Mouse (Mus musculus) ES-E14 (cell line): Measurements from ENCODE around the gene Bard1. TPM values are rescaled to one million over a fixed set of nuclear protein-coding genes. Genes with fewer than 3 reads are reported as not detected.

Experiments
- DNase-seq: peaks from one replicate; pipeline ENCODE4 v3.0.0-alpha.2; 2013; ENCODE audit warnings: low read depth, low spot score
- H3K27ac ChIP-seq: 2 replicates; pipeline ENCODE4 v1.5.1; 2012; ENCODE audit warnings: low read depth, mild to moderate bottlenecking, low read length, moderate library complexity, mixed read lengths; ENCODE audit not compliant: poor library complexity, insufficient read depth, severe bottlenecking
- H3K36me3 ChIP-seq: 2 replicates; pipeline ENCODE4 v1.6.1; 2012; ENCODE audit warnings: mild to moderate bottlenecking, low read length, moderate library complexity, mixed read lengths; ENCODE audit not compliant: control insufficient read depth, poor library complexity, insufficient read depth, severe bottlenecking
- H3K4me1 ChIP-seq, 2 experiments: fragments of 150-350 bp in 1 of 2; sonication (generic) in 1 of 2; 2 replicates each; pipeline ENCODE4 v1.6.1; 2012; ENCODE audit warnings: low read length in 2 of 2, mild to moderate bottlenecking in 1 of 2, mixed read lengths in 1 of 2; ENCODE audit not compliant: control insufficient read depth in 2 of 2, insufficient read depth in 2 of 2, poor library complexity in 1 of 2
- H3K4me3 ChIP-seq, 2 experiments: fragments of 150-350 bp in 1 of 2; sonication (generic) in 1 of 2; 2 replicates each; pipeline ENCODE4 v1.5.1; 2012; ENCODE audit warnings: low read length in 2 of 2, low read depth in 1 of 2, mild to moderate bottlenecking in 1 of 2, mixed read lengths in 1 of 2; ENCODE audit not compliant: insufficient read depth in 1 of 2, poor library complexity in 1 of 2, severe bottlenecking in 1 of 2
- H3K9ac ChIP-seq: 2 replicates; pipeline ENCODE4 v1.6.1; 2012; ENCODE audit warnings: low read depth, mild to moderate bottlenecking, low read length, mixed read lengths; ENCODE audit not compliant: poor library complexity, insufficient read depth, severe bottlenecking
- H3K9me3 ChIP-seq: fragments of 150-350 bp; sonication (generic); 2 replicates; pipeline ENCODE4 v1.6.1; 2012; ENCODE audit warnings: low read depth, mild to moderate bottlenecking, low read length; ENCODE audit not compliant: control insufficient read depth, insufficient read depth
- CHD2 ChIP-seq: IDR thresholded peaks from 2 replicates; pipeline ENCODE4 v1.6.1; 2014; ENCODE audit warnings: mild to moderate bottlenecking, low read depth, low read length, inconsistent platforms
- HCFC1 ChIP-seq: IDR thresholded peaks from 2 replicates; pipeline ENCODE4 v1.6.1; 2012; ENCODE audit warnings: low read length, inconsistent platforms, borderline replicate concordance; ENCODE audit not compliant: insufficient read depth
- MAFK ChIP-seq: IDR thresholded peaks from 2 replicates; pipeline ENCODE4 v1.6.1; 2014; ENCODE audit warnings: mild to moderate bottlenecking, low read depth, low read length, inconsistent platforms; ENCODE audit not compliant: insufficient read depth
- ZC3H11A ChIP-seq: IDR thresholded peaks from 2 replicates; pipeline ENCODE4 v1.6.1; 2012; ENCODE audit warnings: low read depth, mild to moderate bottlenecking, inconsistent platforms, low read length, borderline replicate concordance
- ZNF384 ChIP-seq: IDR thresholded peaks from 2 replicates; pipeline ENCODE4 v1.6.1; 2012; ENCODE audit warnings: low read depth, low read length, inconsistent platforms
- in situ Hi-C, 2 experiments: fragments of 600-800 bp; cut with MboI; formaldehyde crosslinking; loops; one replicate each; pipeline ENCODE4 v1.15.1; 2025; ENCODE audit warnings: low sequenced_read_pairs in 2 of 2, inconsistent platforms in 1 of 2; ENCODE audit not compliant: unreplicated experiment in 2 of 2
- total RNA-seq: library from RNA; depleted of rRNA; stranded (reverse); fragments of 300-350 nt; gene quantifications from 2 replicates; pipeline ENCODE4 v1.2.3, GENCODE M21; 2012; rRNA removed

The Bard1 gene
- 16.5 and 17.8 TPM in 2 replicates for total RNA-seq

- Histone ChIP-seq H3K9me3 (no peaks in the 10 kb centered on the region), H3K9ac (peak within 1 kb of the TSS; percentile 85), H3K4me3 (peak within 1 kb of the TSS; percentile 75 to 93), H3K27ac (peak within 1 kb of the TSS; percentile 45), H3K36me3 (peaks cover 3% of the 10 kb centered on the region; the same call in 1 of the 2 replicates), H3K4me1 (peaks cover 8% of the 10 kb centered on the region in 2 experiments; a peak in 2 of 4 replicates)
- peak; percentile 99 for DNase-seq
- no peak for TF ChIP-seq CHD2
- no peak for TF ChIP-seq ZNF384
- TF ChIP-seq MAFK: no peak
- no peak for TF ChIP-seq HCFC1
- TF ChIP-seq ZC3H11A: no peak
- in situ Hi-C loops: no loop called here
Observed at GRCm38 (mm10) chr1:71102344-71103173, at the start of gene Bard1. Gene Bard1 (minus strand): TSS chr1:71103146.

- no peaks in the 10 kb centered on the region for H3K4me1 ChIP-seq
- H3K9me3 ChIP-seq: no peaks in the 10 kb centered on the region
- no peak for DNase-seq
- no peak for TF ChIP-seq ZNF384
- TF ChIP-seq ZC3H11A: no peak
- no peak for TF ChIP-seq MAFK
- no peak for TF ChIP-seq HCFC1
- no peak for TF ChIP-seq CHD2
- no peaks in the 10 kb centered on the region for H3K36me3 ChIP-seq
- no peak overlapping the region for H3K9ac ChIP-seq
- H3K27ac ChIP-seq: no peak overlapping the region
- in situ Hi-C loops: no loop called here
- H3K4me3 ChIP-seq: no peak overlapping the region
Observed at GRCm38 (mm10) chr1:71127171-71127570, 24.2 kb upstream of the Bard1 start.

DNA sequence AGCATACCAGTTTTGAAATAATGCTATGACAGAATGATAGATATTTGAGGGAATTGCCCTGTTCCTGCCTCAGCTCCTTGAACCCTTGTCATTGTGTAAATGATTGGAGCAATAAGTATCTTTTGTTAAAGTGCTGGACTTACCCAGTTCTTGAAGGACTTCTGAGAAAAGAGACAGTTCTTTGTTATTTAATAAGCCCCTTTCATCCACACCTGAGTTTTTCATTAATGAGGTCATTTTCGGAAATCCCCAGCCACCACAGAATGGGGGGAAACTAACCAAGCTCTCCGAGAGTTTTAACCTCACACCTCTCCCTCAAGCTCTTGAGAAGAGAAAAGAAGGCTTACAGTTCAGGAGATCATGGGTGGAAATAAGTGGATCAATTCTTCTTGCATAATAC, 15.6 kb upstream of the Bard1 start:
- DNase-seq: peak; percentile 22
- H3K9me3 ChIP-seq: no peaks in the 10 kb centered on the region
- no peak for TF ChIP-seq HCFC1
- no peak for TF ChIP-seq ZC3H11A
- no peak for TF ChIP-seq ZNF384
- TF ChIP-seq CHD2: no peak
- TF ChIP-seq MAFK: no peak
- no peak overlapping the region for H3K27ac ChIP-seq
- in situ Hi-C loops: no loop called here
- no peak overlapping the region for H3K9ac ChIP-seq
- no peak overlapping the region for H3K4me3 ChIP-seq
- no peaks in the 10 kb centered on the region for H3K36me3 ChIP-seq
- H3K4me1 ChIP-seq: 0 out of 4 replicates have a peak, but pooled peaks cover 0 to 2% of the 10 kb centered on the region in 2 experiments

- no peak overlapping the region for H3K4me3 ChIP-seq
- 0 out of 4 replicates have a peak, but pooled peaks cover 0 to 2% of the 10 kb centered on the region in 2 experiments for H3K4me1 ChIP-seq
- in situ Hi-C loops: no loop called here
- no peak overlapping the region for H3K9ac ChIP-seq
- H3K27ac ChIP-seq: no peak overlapping the region
- no peaks in the 10 kb centered on the region for H3K9me3 ChIP-seq
- TF ChIP-seq ZC3H11A (no peak), HCFC1 (no peak), CHD2 (no peak), MAFK (no peak), ZNF384 (no peak)
- no peak for DNase-seq
- H3K36me3 ChIP-seq: no peaks in the 10 kb centered on the region
Observed at GRCm38 (mm10) chr1:71117253-71117652, 14.3 kb upstream of the Bard1 start.
